Mouse (Mus musculus): ENCODE measurements at regions not wholly inside any gene's neighbourhood (a gene's known extent, or its start where the extent isn't known, plus 50 kb on each side); places are given as distances from the start of the nearest gene placed in this dataset.

DNA sequence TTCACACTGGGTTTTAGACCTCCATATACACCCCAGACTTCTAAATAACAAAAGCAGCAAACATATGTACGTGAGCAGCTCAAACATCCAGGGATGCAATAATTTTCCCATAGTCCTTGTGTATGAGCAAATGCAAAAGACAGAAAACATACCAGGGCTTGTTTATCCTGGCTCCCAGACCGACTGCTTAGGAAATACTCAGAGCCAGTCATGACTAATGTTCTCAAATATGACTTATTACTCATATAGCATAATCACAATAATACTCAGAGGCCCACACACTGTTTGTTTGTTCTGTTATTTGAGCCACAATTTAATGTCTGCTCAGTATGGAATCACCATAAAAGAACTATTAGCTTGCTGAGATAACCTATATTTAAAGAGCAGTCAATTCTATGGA is 91.8 kb upstream of the Dusp10 start:
- 74% methylated on average over 2 of the region's 2 CpGs for WGBS
- H3K9ac ChIP-seq (ENCODE audit: low read length), result no peak overlapping the region

DNA sequence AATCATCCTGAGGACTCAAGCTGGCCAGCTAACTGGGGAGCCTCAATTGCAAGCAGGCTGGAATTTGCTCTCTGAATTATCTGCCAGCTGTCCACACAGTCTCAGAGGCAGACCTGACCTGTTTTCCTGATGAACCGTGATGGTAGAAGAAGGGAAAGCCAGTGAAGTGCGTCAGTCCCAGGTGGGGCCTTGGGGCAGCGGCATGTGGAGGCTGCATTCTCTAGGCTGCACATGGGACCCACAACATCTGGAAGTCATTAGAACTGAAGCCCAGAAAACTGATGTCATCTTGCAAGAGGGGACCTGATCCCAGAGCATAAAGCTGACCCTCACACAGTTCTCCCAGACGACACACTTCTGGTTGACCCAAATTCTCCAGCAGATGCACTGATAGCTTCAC is 84.6 kb upstream of the Dusp10 start:
- ATAC-seq (ENCODE audit: insufficient number of reproducible peaks, insufficient read depth, low FRiP score, low read depth), result no peak
- H3K4me3 ChIP-seq (ENCODE audit: control insufficient read depth in 1 of 2, insufficient read depth in 1 of 2, low read depth in 1 of 2, low read length in 2 of 2), result no peak overlapping the region
- no peaks in the 10 kb centered on the region for H3K36me3 ChIP-seq (ENCODE audit: control insufficient read depth, insufficient read depth, low read length)
- no peak overlapping the region for H3K9ac ChIP-seq (ENCODE audit: low read length)
- H3K9me3 ChIP-seq (ENCODE audit: control insufficient read depth, low read length), result no peaks in the 10 kb centered on the region
- no peak overlapping the region for H3K27ac ChIP-seq (replicated peaks in 1 of 2; ENCODE audit: control insufficient read depth in 1 of 2, insufficient read depth in 1 of 2, low read depth in 2 of 2, low read length in 2 of 2)
- WGBS, result 44% methylated on average over 4 of the region's 4 CpGs
- no peak overlapping the region for H3K4me2 ChIP-seq (ENCODE audit: low read length)
- H3K4me1 ChIP-seq (ENCODE audit: control insufficient read depth in 2 of 2, insufficient read depth in 2 of 2, low read length in 2 of 2), result no peaks in the 10 kb centered on the region
- no peaks in the 10 kb centered on the region for H3K27me3 ChIP-seq (ENCODE audit: control insufficient read depth, insufficient read depth, low read length)

More for the DNA sequence above, 91.8 kb upstream of the Dusp10 start:
- Histone ChIP-seq H3K9me3 (ENCODE audit: control insufficient read depth, low read length) (0 out of 2 replicates have a peak, but pooled peaks cover 4% of the 10 kb centered on the region), H3K4me3 (ENCODE audit: control insufficient read depth in 1 of 2, insufficient read depth in 1 of 2, low read depth in 1 of 2, low read length in 2 of 2) (no peak overlapping the region), H3K27me3 (ENCODE audit: control insufficient read depth, insufficient read depth, low read length) (no peaks in the 10 kb centered on the region), H3K27ac (replicated peaks in 1 of 2; ENCODE audit: control insufficient read depth in 1 of 2, insufficient read depth in 1 of 2, low read depth in 2 of 2, low read length in 2 of 2) (no peak overlapping the region), H3K36me3 (ENCODE audit: control insufficient read depth, insufficient read depth, low read length) (no peaks in the 10 kb centered on the region), H3K4me2 (ENCODE audit: low read length) (no peak overlapping the region), H3K4me1 (ENCODE audit: control insufficient read depth in 2 of 2, insufficient read depth in 2 of 2, low read length in 2 of 2) (no peaks in the 10 kb centered on the region)
- ATAC-seq (ENCODE audit: insufficient number of reproducible peaks, insufficient read depth, low FRiP score, low read depth), result no peak

DNA sequence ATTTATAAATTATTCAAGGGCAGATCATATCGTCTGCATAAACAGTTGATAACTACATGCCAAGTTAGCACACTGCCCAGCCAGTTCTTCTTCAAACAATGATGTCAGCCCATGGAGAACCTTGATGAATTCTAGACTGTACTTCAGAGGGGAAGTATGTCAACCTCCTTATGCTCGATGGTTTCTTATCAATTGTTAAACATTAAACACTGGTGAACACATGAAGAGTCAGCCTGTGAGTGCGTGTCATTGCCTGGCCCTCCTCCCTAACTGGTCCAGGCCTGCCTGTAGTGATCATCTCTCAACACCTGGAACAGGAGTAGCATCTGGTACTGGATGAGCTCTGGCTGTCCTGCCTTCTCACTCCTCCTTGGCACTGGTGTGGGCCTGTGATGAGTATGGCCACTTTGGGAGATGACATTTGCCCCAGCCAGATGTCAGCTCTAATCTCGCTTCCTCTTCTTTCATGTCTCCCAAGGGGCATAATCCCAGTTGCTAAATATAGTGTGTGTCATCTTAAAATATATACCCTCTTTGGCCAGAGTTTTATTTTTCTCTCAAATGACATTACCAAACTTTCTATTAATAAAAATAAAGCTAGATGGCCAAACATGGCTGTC is 82.6 kb upstream of the Dusp10 start:
- Histone ChIP-seq H3K9ac (ENCODE audit: low read length) (no peak overlapping the region), H3K4me3 (ENCODE audit: control insufficient read depth in 1 of 2, insufficient read depth in 1 of 2, low read depth in 1 of 2, low read length in 2 of 2) (no peak overlapping the region), H3K36me3 (ENCODE audit: control insufficient read depth, insufficient read depth, low read length) (no peaks in the 10 kb centered on the region), H3K27ac (replicated peaks in 1 of 2; ENCODE audit: control insufficient read depth in 1 of 2, insufficient read depth in 1 of 2, low read depth in 2 of 2, low read length in 2 of 2) (no peak overlapping the region), H3K4me1 (ENCODE audit: control insufficient read depth in 2 of 2, insufficient read depth in 2 of 2, low read length in 2 of 2) (0 out of 4 replicates have a peak, but pooled peaks cover 0 to 2% of the 10 kb centered on the region in 2 experiments), H3K9me3 (ENCODE audit: control insufficient read depth, low read length) (no peaks in the 10 kb centered on the region), H3K4me2 (ENCODE audit: low read length) (no peak overlapping the region), H3K27me3 (ENCODE audit: control insufficient read depth, insufficient read depth, low read length) (no peaks in the 10 kb centered on the region)
- ATAC-seq (ENCODE audit: insufficient number of reproducible peaks, insufficient read depth, low FRiP score, low read depth), result no peak
- 70% methylated on average over 4 of the region's 4 CpGs for WGBS

DNA sequence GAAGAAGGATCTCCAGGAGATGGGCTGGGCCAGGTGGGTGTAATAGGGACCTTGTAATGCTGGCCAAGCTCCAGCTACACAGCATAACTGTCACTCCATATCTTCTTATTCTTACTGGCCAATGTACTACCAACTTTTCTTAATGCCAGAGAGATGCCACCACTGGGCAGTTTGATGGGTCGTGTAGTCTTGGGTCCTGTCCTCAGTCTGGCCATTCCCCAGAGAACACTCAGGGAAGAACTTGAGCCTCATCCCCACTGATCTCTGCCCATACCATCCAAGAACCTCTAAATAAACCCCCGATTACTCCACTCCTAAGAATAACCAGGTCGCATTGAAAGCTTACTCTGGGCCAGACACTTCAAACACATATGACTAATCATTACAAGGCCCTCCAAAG is 82.0 kb upstream of the Dusp10 start:
- H3K27ac ChIP-seq (replicated peaks in 1 of 2; ENCODE audit: control insufficient read depth in 1 of 2, insufficient read depth in 1 of 2, low read depth in 2 of 2, low read length in 2 of 2), result no peak overlapping the region
- no peaks in the 10 kb centered on the region for H3K27me3 ChIP-seq (ENCODE audit: control insufficient read depth, insufficient read depth, low read length)
- 0 out of 4 replicates have a peak, but pooled peaks cover 0 to 2% of the 10 kb centered on the region in 2 experiments for H3K4me1 ChIP-seq (ENCODE audit: control insufficient read depth in 2 of 2, insufficient read depth in 2 of 2, low read length in 2 of 2)
- 63% methylated on average over 3 of the region's 3 CpGs for WGBS
- no peak overlapping the region for H3K9ac ChIP-seq (ENCODE audit: low read length)
- H3K4me3 ChIP-seq (ENCODE audit: control insufficient read depth in 1 of 2, insufficient read depth in 1 of 2, low read depth in 1 of 2, low read length in 2 of 2), result no peak overlapping the region
- no peak for ATAC-seq (ENCODE audit: insufficient number of reproducible peaks, insufficient read depth, low FRiP score, low read depth)
- no peaks in the 10 kb centered on the region for H3K36me3 ChIP-seq (ENCODE audit: control insufficient read depth, insufficient read depth, low read length)
- no peaks in the 10 kb centered on the region for H3K9me3 ChIP-seq (ENCODE audit: control insufficient read depth, low read length)
- H3K4me2 ChIP-seq (ENCODE audit: low read length), result no peak overlapping the region

DNA sequence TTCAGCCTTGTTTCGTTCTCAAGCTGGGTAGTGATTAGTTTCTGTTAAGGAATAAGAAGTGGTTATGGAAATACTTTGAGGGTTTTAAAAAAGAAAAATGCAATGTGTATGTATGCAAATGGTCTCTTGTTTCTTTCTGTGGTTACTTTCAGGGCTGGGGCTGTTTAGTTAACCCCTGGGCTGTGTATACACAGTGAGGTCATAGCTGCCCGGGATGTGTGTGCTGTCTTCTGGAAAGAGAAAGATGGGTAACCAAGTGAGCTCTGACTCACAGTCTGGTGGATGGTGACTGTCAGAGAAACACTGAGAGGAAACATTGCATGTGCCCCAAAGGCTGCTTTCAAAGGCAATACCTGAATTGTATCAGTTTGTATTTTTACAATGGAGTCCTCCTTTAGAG is 79.3 kb upstream of the Dusp10 start:
- WGBS, result 81% methylated on average over 2 of the region's 2 CpGs
- Histone ChIP-seq H3K4me2 (ENCODE audit: low read length) (no peak overlapping the region), H3K4me1 (ENCODE audit: control insufficient read depth in 2 of 2, insufficient read depth in 2 of 2, low read length in 2 of 2) (0 out of 4 replicates have a peak, but pooled peaks cover 0 to 2% of the 10 kb centered on the region in 2 experiments), H3K27me3 (ENCODE audit: control insufficient read depth, insufficient read depth, low read length) (no peaks in the 10 kb centered on the region), H3K9ac (ENCODE audit: low read length) (no peak overlapping the region), H3K27ac (replicated peaks in 1 of 2; ENCODE audit: control insufficient read depth in 1 of 2, insufficient read depth in 1 of 2, low read depth in 2 of 2, low read length in 2 of 2) (no peak overlapping the region), H3K9me3 (ENCODE audit: control insufficient read depth, low read length) (0 out of 2 replicates have a peak, but pooled peaks cover 5% of the 10 kb centered on the region), H3K4me3 (ENCODE audit: control insufficient read depth in 1 of 2, insufficient read depth in 1 of 2, low read depth in 1 of 2, low read length in 2 of 2) (no peak overlapping the region), H3K36me3 (ENCODE audit: control insufficient read depth, insufficient read depth, low read length) (no peaks in the 10 kb centered on the region)
- ATAC-seq (ENCODE audit: insufficient number of reproducible peaks, insufficient read depth, low FRiP score, low read depth), result no peak

DNA sequence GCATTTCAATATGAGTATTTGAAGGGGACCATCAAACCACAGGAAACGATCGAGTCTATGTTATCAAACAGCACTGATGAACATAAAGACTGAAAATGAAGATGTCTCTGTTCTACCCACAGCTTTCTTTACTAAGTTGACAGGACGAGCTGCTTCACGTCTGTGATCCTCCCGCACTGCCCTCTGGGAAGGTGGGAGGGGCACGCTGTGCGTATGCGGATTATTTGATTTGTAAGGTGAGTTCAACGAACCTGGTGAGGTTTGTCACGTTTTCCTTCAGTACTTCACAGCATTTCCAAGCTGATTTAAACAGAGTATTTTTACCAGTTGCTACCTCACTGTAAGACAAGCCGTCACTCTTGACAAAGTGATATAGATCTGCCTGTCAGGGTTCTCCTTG is 75.9 kb upstream of the Dusp10 start:
- no peak overlapping the region for H3K9ac ChIP-seq (ENCODE audit: low read length)
- H3K4me2 ChIP-seq (ENCODE audit: low read length), result no peak overlapping the region
- 0 out of 4 replicates have a peak, but pooled peaks cover 0 to 2% of the 10 kb centered on the region in 2 experiments for H3K4me1 ChIP-seq (ENCODE audit: control insufficient read depth in 2 of 2, insufficient read depth in 2 of 2, low read length in 2 of 2)
- no peak overlapping the region for H3K27ac ChIP-seq (replicated peaks in 1 of 2; ENCODE audit: control insufficient read depth in 1 of 2, insufficient read depth in 1 of 2, low read depth in 2 of 2, low read length in 2 of 2)
- H3K4me3 ChIP-seq (ENCODE audit: control insufficient read depth in 1 of 2, insufficient read depth in 1 of 2, low read depth in 1 of 2, low read length in 2 of 2), result no peak overlapping the region
- 0 out of 2 replicates have a peak, but pooled peaks cover 5% of the 10 kb centered on the region for H3K9me3 ChIP-seq (ENCODE audit: control insufficient read depth, low read length)
- 89% methylated on average over 11 of the region's 11 CpGs for WGBS
- ATAC-seq (ENCODE audit: insufficient number of reproducible peaks, insufficient read depth, low FRiP score, low read depth), result no peak
- H3K36me3 ChIP-seq (ENCODE audit: control insufficient read depth, insufficient read depth, low read length), result no peaks in the 10 kb centered on the region
- 0 out of 2 replicates have a peak, but pooled peaks cover 3% of the 10 kb centered on the region for H3K27me3 ChIP-seq (ENCODE audit: control insufficient read depth, insufficient read depth, low read length)

DNA sequence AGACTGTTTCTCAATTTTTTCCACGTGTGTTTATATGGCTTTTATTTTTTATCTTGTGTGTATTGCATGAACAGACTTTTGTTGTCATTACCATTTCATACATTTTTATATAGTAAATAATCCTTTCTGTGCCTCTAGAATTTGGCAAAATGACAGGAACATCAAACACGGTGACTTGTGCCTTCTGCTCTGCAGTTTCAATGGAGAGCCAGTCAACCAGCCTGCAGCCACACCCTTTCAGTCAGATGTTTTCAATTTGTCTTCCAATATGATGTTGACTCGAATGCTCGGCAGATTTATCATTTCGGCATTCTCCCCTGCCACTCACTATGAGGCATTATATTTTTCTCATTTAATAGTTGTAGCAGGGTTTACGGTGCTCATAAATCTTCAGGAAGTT is 74.7 kb upstream of the Dusp10 start:
- Histone ChIP-seq H3K27ac (replicated peaks in 1 of 2; ENCODE audit: control insufficient read depth in 1 of 2, insufficient read depth in 1 of 2, low read depth in 2 of 2, low read length in 2 of 2) (no peak overlapping the region), H3K27me3 (ENCODE audit: control insufficient read depth, insufficient read depth, low read length) (0 out of 2 replicates have a peak, but pooled peaks cover 3% of the 10 kb centered on the region), H3K4me2 (ENCODE audit: low read length) (no peak overlapping the region), H3K9me3 (ENCODE audit: control insufficient read depth, low read length) (0 out of 2 replicates have a peak, but pooled peaks cover 5% of the 10 kb centered on the region), H3K4me1 (ENCODE audit: control insufficient read depth in 2 of 2, insufficient read depth in 2 of 2, low read length in 2 of 2) (0 out of 4 replicates have a peak, but pooled peaks cover 0 to 2% of the 10 kb centered on the region in 2 experiments), H3K4me3 (ENCODE audit: control insufficient read depth in 1 of 2, insufficient read depth in 1 of 2, low read depth in 1 of 2, low read length in 2 of 2) (no peak overlapping the region), H3K9ac (ENCODE audit: low read length) (no peak overlapping the region), H3K36me3 (ENCODE audit: control insufficient read depth, insufficient read depth, low read length) (no peaks in the 10 kb centered on the region)
- no peak for ATAC-seq (ENCODE audit: insufficient number of reproducible peaks, insufficient read depth, low FRiP score, low read depth)
- 87% methylated on average over 6 of the region's 6 CpGs for whole genome bisulfite sequencing

DNA sequence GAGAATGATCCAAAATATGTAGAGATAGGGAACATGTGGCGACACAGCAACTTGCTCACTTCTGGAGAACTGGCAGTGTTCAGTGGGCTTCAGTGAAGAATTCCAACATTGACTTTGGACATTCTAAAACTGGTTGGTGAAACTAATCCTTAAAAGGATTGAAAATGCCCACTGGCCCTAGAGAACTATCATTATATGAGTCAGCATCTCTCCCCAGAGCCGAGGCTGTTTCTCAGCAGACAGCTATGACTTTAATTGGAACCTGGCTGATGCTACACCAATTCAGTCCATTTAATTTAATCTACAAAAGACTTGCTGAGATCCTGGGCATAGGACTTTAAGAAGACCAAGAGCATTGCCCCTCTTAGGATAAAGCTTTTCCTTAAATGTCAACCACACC is 72.4 kb upstream of the Dusp10 start:
- Histone ChIP-seq H3K4me3 (ENCODE audit: control insufficient read depth in 1 of 2, insufficient read depth in 1 of 2, low read depth in 1 of 2, low read length in 2 of 2) (no peak overlapping the region), H3K27ac (replicated peaks in 1 of 2; ENCODE audit: control insufficient read depth in 1 of 2, insufficient read depth in 1 of 2, low read depth in 2 of 2, low read length in 2 of 2) (no peak overlapping the region), H3K9me3 (ENCODE audit: control insufficient read depth, low read length) (0 out of 2 replicates have a peak, but pooled peaks cover 5% of the 10 kb centered on the region), H3K36me3 (ENCODE audit: control insufficient read depth, insufficient read depth, low read length) (no peaks in the 10 kb centered on the region), H3K9ac (ENCODE audit: low read length) (no peak overlapping the region), H3K4me1 (ENCODE audit: control insufficient read depth in 2 of 2, insufficient read depth in 2 of 2, low read length in 2 of 2) (no peaks in the 10 kb centered on the region), H3K27me3 (ENCODE audit: control insufficient read depth, insufficient read depth, low read length) (0 out of 2 replicates have a peak, but pooled peaks cover 3% of the 10 kb centered on the region), H3K4me2 (ENCODE audit: low read length) (no peak overlapping the region)
- ATAC-seq (ENCODE audit: insufficient number of reproducible peaks, insufficient read depth, low FRiP score, low read depth), result no peak
- 71% methylated on average over 2 of the region's 2 CpGs for WGBS

Data from heart, embryonic 14.5 days (tissue).